9 mouse cellular contexts compared by ENCODE assay signal in genomic region chr1:88923791-88924581, GRCm38 (mm10).
A peak's percentile ranks its signal among the peaks of the same experiment; 100 is the strongest.
DNase-seq lines count a peak whose midpoint lies in the region; ATAC-seq and TF ChIP-seq lines count a peak whose summit lies in the region.
"Had no signal": no experiment of that assay in that cellular context is flagged by ENCODE, and none has a peak within 500 bp of the region (broad histone marks: within the 10 kb centered on the region; RNA-seq: fewer than 3 reads in every experiment).

No protein-coding gene starts in this region.

- ATAC-seq in lung, embryonic 14.5 days (ENCODE audit: insufficient read depth) = peak; percentile 89
- ATAC-seq in limb, embryonic 13.5 days (ENCODE audit: low FRiP score, low read depth) = peak; percentile 73
- ATAC-seq in stomach, embryonic 15.5 days (ENCODE audit: insufficient read depth, low FRiP score, low read depth) = peak; percentile 87

- H3K9ac ChIP-seq in lung, embryonic 14.5 days = no peak overlapping the region
- no peak overlapping the region for H3K9ac ChIP-seq in limb, embryonic 13.5 days
- H3K9ac ChIP-seq in stomach, embryonic 15.5 days = no peak overlapping the region
- H3K9ac ChIP-seq: liver, embryonic 13.5 days had no signal

- DNase-seq in adrenal gland, postnatal 14 days = peak; percentile 11
- DNase-seq in adrenal gland, adult (ENCODE audit: inconsistent age in 2 of 2, low spot score in 1 of 2) = no peak
- peak; percentile 54 for DNase-seq in lung, embryonic 14.5 days
- no peak for DNase-seq in lung, postnatal 36 days
- no peak for DNase-seq in spleen, postnatal 4 days (ENCODE audit: low spot score in 2 of 2)
- no peak for DNase-seq in cerebellum, adult 9-11 months
- DNase-seq: liver, embryonic 13.5 days had no signal

- no peak for TF ChIP-seq CTCF in lung, embryonic 14.5 days (IDR thresholded peaks at IDR 0.05; ENCODE audit: low read depth)

- H3K4me1 ChIP-seq in lung, embryonic 14.5 days (ENCODE audit: insufficient read depth) = peaks cover 8% of the 10 kb centered on the region; the same call in 1 of the 2 replicates
- peaks cover 17% of the 10 kb centered on the region for H3K4me1 ChIP-seq in limb, embryonic 13.5 days
- peaks cover 5% of the 10 kb centered on the region; the same call in 1 of the 2 replicates for H3K4me1 ChIP-seq in stomach, embryonic 15.5 days
- H3K4me1 ChIP-seq: liver, embryonic 13.5 days had no signal

- H3K27me3 ChIP-seq in lung, embryonic 14.5 days (ENCODE audit: insufficient read depth, low read length) = no peaks in the 10 kb centered on the region
- no peaks in the 10 kb centered on the region for H3K27me3 ChIP-seq in limb, embryonic 13.5 days
- H3K27me3 ChIP-seq in stomach, embryonic 15.5 days (replicated peaks) = no peaks in the 10 kb centered on the region
- H3K27me3 ChIP-seq: liver, embryonic 13.5 days had no signal

- no peak overlapping the region for H3K4me3 ChIP-seq in lung, embryonic 14.5 days (ENCODE audit: low read depth, low read length)
- no peak overlapping the region for H3K4me3 ChIP-seq in limb, embryonic 13.5 days
- no peak overlapping the region for H3K4me3 ChIP-seq in stomach, embryonic 15.5 days (replicated peaks)
- H3K4me3 ChIP-seq: liver, embryonic 13.5 days had no signal

- H3K9me3 ChIP-seq in lung, embryonic 14.5 days (ENCODE audit: low read depth, low read length) = no peaks in the 10 kb centered on the region
- H3K9me3 ChIP-seq in limb, embryonic 13.5 days = peaks cover 5% of the 10 kb centered on the region; the same call in 1 of the 2 replicates
- no peaks in the 10 kb centered on the region for H3K9me3 ChIP-seq in stomach, embryonic 15.5 days

- no peak overlapping the region for H3K4me2 ChIP-seq in lung, embryonic 14.5 days
- H3K4me2 ChIP-seq in limb, embryonic 13.5 days (replicated peaks) = no peak overlapping the region
- H3K4me2 ChIP-seq in stomach, embryonic 15.5 days = no peak overlapping the region
- H3K4me2 ChIP-seq: liver, embryonic 13.5 days had no signal

- 40% methylated on average over 7 of the region's 7 CpGs for WGBS in lung, embryonic 14.5 days
- 51% methylated on average over 7 of the region's 7 CpGs for WGBS in limb, embryonic 13.5 days
- 42% methylated on average over 7 of the region's 7 CpGs for WGBS in stomach, embryonic 15.5 days

- H3K27ac ChIP-seq in lung, embryonic 14.5 days (ENCODE audit: low read depth) = no peak overlapping the region
- no peak overlapping the region for H3K27ac ChIP-seq in limb, embryonic 13.5 days
- H3K27ac ChIP-seq in stomach, embryonic 15.5 days = peak overlapping the region; percentile 57
- H3K27ac ChIP-seq: liver, embryonic 13.5 days had no signal

- no peaks in the 10 kb centered on the region for H3K36me3 ChIP-seq in lung, embryonic 14.5 days (ENCODE audit: insufficient read depth)
- H3K36me3 ChIP-seq in limb, embryonic 13.5 days = no peaks in the 10 kb centered on the region
- H3K36me3 ChIP-seq in stomach, embryonic 15.5 days = no peaks in the 10 kb centered on the region
- H3K36me3 ChIP-seq: liver, embryonic 13.5 days had no signal

Comparison
In these comparisons a context has a peak if more than half of its experiments do, and no peak if none do; other contexts are left out.
1. DNase-seq: peak in adrenal gland, postnatal 14 days (single experiment) and lung, embryonic 14.5 days (single experiment); none in adrenal gland, adult (0 of 2), lung, postnatal 36 days (single experiment), spleen, postnatal 4 days (0 of 2) and cerebellum, adult 9-11 months (single experiment).
2. Peak in every context shown above with its lines, with median percentiles within 50 percentile points of each other: ATAC-seq.